Mouse (Mus musculus): ENCODE results near the gene Erich6. TPM values are rescaled to one million over a fixed set of nuclear protein-coding genes. Genes with fewer than 3 reads are reported as not detected.

Gene Erich6
- polyA plus RNA-seq, 1 experiment from 2014 or later: 0.07 TPM

DNA sequence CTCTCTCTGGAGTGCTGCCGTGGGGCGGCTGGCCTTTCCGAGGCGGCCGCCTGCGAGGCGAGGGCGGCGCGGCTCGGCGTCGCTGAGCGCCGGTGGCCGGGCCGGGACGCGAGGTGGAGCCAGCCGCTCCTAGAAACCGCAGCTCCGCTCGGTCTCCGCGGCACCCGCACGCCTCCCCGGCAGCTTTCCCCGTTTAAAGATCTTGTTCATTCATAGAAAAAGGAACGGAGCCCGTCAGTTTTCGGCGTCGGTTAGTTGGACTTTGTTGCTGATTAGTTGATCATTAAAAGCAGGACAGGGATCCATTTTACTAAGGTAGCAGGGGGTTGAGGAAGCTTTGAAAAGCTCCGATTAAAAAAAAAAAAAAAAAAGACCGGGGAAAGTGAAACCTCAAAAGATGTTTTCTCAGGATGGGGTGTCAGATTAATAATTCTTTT, 59.9 kb downstream of the Erich6 start:
- ATAC-seq (replicated peaks; ENCODE audit: extremely low read depth, insufficient read depth, low FRiP score): peak; percentile 86
- WGBS: under 1% methylated on average over 36 of the region's 36 CpGs
- H3K9me3 ChIP-seq (replicated peaks; ENCODE audit: control insufficient read depth, low read length): no peaks in the 10 kb centered on the region
- peak overlapping the region; percentile 100 for H3K9ac ChIP-seq (ENCODE audit: low read length)
- peak overlapping the region; percentile 95 for H3K4me3 ChIP-seq (ENCODE audit: low read length)
- H3K36me3 ChIP-seq (ENCODE audit: control insufficient read depth, insufficient read depth): peaks cover 5% of the 10 kb centered on the region; the same call in 1 of the 2 replicates
- H3K4me1 ChIP-seq (ENCODE audit: control insufficient read depth, insufficient read depth, low read length): peaks cover 14% of the 10 kb centered on the region
- H3K27ac ChIP-seq (ENCODE audit: low read length): peak overlapping the region; percentile 99
- H3K27me3 ChIP-seq (ENCODE audit: control insufficient read depth, insufficient read depth, low read length): no peaks in the 10 kb centered on the region
- H3K4me2 ChIP-seq (ENCODE audit: low read depth, low read length): peak overlapping the region; percentile 75

DNA sequence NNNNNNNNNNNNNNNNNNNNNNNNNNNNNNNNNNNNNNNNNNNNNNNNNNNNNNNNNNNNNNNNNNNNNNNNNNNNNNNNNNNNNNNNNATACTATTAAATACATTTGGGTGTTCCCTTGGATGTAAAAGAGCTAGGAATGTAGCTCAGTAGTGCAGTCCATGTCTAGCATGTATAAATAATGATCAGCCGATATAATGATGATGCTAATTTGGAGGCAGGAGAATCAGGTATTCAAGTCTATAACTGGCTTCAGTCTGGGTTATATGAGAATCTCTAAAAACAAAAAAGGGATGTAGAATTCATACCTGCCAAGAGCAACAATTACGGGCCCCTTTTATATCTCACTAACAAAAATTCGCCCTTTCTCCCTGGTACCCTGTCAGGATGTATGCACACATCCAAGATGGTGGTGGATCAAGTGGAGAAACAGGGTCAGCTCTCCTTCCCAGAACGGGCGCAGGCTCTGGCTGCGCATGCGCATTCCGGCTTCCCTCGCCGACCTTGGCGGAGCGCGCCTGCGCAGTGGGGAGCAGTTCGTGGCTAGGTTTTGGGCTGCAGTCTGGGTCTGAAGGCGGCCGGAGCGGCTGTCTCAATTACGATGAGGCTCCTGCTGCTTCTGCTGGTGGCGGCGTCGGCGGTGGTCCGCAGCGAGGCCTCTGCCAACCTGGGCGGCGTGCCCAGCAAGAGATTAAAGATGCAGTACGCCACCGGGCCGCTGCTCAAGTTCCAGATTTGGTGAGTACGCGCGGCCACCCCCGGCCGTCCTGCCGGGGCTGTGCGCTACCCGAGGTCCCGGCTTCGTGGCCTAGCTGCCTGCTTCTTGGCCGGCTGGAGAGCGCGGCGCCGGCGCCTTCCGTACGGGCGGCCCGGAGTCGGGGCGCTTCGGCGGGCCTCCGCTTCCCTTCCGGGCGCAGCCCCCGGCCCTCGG, 60.6 kb downstream of the Erich6 start, which contains the start of gene Selenot:
TSS of gene Selenot (plus strand) at position 500 of the 930 bp plus-strand sequence.
- ATAC-seq (replicated peaks; ENCODE audit: extremely low read depth, insufficient read depth, low FRiP score): peak; percentile 94
- WGBS: 1% methylated on average over 59 of the region's 59 CpGs

DNA sequence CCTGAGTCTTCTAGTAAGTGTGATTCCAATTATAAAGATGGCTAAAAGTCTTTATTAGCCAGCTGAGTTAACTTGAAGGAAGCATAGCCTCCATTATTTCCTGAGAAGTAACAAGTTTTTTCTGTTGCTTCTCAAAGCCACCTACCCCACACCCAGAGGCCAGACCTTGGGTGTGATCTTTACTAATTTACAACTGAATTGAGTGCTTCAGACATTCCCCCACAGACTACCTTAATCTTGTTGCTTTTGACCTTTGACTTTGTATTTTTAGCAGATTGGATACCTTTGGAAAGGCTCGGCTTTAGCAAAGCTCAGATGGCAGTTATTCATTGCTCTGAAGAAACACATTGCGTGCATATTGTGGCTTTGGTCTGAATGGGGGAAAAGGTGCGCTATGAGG, 66.2 kb downstream of the Erich6 start:
- Histone ChIP-seq H3K9me3 (replicated peaks; ENCODE audit: control insufficient read depth, low read length) (no peaks in the 10 kb centered on the region), H3K27ac (ENCODE audit: low read length) (no peak overlapping the region), H3K9ac (ENCODE audit: low read length) (no peak overlapping the region), H3K4me3 (ENCODE audit: low read length) (no peak overlapping the region), H3K4me2 (ENCODE audit: low read depth, low read length) (no peak overlapping the region), H3K36me3 (ENCODE audit: control insufficient read depth, insufficient read depth) (no peaks in the 10 kb centered on the region), H3K4me1 (ENCODE audit: control insufficient read depth, insufficient read depth, low read length) (no peaks in the 10 kb centered on the region), H3K27me3 (ENCODE audit: control insufficient read depth, insufficient read depth, low read length) (no peaks in the 10 kb centered on the region)
- 83% methylated on average over 3 of the region's 3 CpGs for WGBS
- ATAC-seq (replicated peaks; ENCODE audit: extremely low read depth, insufficient read depth, low FRiP score): no peak

More for the DNA sequence above, 60.6 kb downstream of the Erich6 start, which contains the start of gene Selenot:
- Histone ChIP-seq H3K9ac (ENCODE audit: low read length) (peak within 1 kb of the TSS; percentile 100), H3K4me1 (ENCODE audit: control insufficient read depth, insufficient read depth, low read length) (peaks cover 8% of the 10 kb centered on the region), H3K4me3 (ENCODE audit: low read length) (peak within 1 kb of the TSS; percentile 95), H3K9me3 (replicated peaks; ENCODE audit: control insufficient read depth, low read length) (no peaks in the 10 kb centered on the region), H3K4me2 (ENCODE audit: low read depth, low read length) (peak within 1 kb of the TSS; percentile 75), H3K27me3 (ENCODE audit: control insufficient read depth, insufficient read depth, low read length) (no peaks in the 10 kb centered on the region), H3K36me3 (ENCODE audit: control insufficient read depth, insufficient read depth) (peaks cover 5% of the 10 kb centered on the region; the same call in 1 of the 2 replicates), H3K27ac (ENCODE audit: low read length) (peak within 1 kb of the TSS; percentile 99)

Other genes starting within 250 kb of the Erich6 start
- gene Tsc22d2, start 222.5 kb downstream of the Erich6 start, polyA plus RNA-seq (2015; fragmentation: Nextera tagmentation; extraction: Ambion mirVana): 8.7 and 9.8 TPM in 2 replicates
- 32.7 and 35.7 TPM in 2 replicates for gene Eif2a, start 111.4 kb downstream of the Erich6 start, polyA plus RNA-seq (2015; fragmentation: Nextera tagmentation; extraction: Ambion mirVana)
- gene Serp1, start 111.3 kb downstream of the Erich6 start, polyA plus RNA-seq (2015; fragmentation: Nextera tagmentation; extraction: Ambion mirVana): 85.6 and 98.4 TPM in 2 replicates
- gene Selenot, start 60.6 kb downstream of the Erich6 start, polyA plus RNA-seq (2015; fragmentation: Nextera tagmentation; extraction: Ambion mirVana): 17.9 and 20.6 TPM in 2 replicates
- gene Siah2, start 55.2 kb upstream of the Erich6 start, polyA plus RNA-seq (2015; fragmentation: Nextera tagmentation; extraction: Ambion mirVana): 4.8 and 5.8 TPM in 2 replicates
- 0.71 and 0.77 TPM in 2 replicates for gene Mindy4b-ps, start 185.1 kb upstream of the Erich6 start, polyA plus RNA-seq (2015; fragmentation: Nextera tagmentation; extraction: Ambion mirVana)
- 0.40 and 1.0 TPM in 2 replicates for gene Clrn1, start 248.1 kb upstream of the Erich6 start, polyA plus RNA-seq (2015; fragmentation: Nextera tagmentation; extraction: Ambion mirVana)

Data from heart, embryonic 16.5 days (tissue).